Mouse (Mus musculus) adrenal gland, postnatal 36 days (tissue): Measurements from ENCODE around the gene Lpin1. TPM values are rescaled to one million over a fixed set of nuclear protein-coding genes. Genes with fewer than 3 reads are reported as not detected.

Source experiments
- DNase-seq, 2 experiments: peaks; one replicate each; pipeline ENCODE4 v3.0.0; 2021; ENCODE audit warnings: mixed read lengths in 1 of 2
- total RNA-seq, 2 experiments: library from RNA; stranded (reverse); gene quantifications; 2 replicates each; pipeline ENCODE4 v1.2.3; 2021

Lpin1 gene
- total RNA-seq, 2 experiments from 2014 or later = 71.8 to 110 TPM

- no peak for DNase-seq
These were observed 82.1 kb downstream of the Lpin1 start for GRCm38 (mm10) chr12:16528650-16529049.

- no peak for DNase-seq
These were observed 82.8 kb downstream of the Lpin1 start for GRCm38 (mm10) chr12:16527941-16528340.

DNA sequence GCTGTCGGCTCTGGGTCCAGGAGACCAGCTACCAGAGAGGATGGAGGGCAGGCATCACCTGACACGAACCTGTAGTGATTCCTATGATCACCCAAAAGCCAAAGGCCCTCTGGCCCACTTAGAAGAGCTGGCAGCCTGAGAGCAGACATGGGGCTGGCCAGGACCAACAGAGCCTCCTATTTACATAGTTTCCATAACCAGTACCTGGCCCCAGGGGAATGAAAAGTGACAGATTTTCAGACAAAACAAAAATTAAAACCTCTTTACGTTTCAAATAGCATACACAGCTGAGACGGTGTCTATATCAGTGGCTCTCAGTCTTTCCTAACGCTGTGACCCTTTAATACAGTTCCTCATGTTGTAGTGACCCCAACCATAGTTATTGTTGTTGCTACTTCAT, 83.9 kb downstream of the Lpin1 start:
- no peak for DNase-seq

GRCm38 (mm10) chr12:16526134-16526533, 84.6 kb downstream of the Lpin1 start:
- no peak for DNase-seq

DNA sequence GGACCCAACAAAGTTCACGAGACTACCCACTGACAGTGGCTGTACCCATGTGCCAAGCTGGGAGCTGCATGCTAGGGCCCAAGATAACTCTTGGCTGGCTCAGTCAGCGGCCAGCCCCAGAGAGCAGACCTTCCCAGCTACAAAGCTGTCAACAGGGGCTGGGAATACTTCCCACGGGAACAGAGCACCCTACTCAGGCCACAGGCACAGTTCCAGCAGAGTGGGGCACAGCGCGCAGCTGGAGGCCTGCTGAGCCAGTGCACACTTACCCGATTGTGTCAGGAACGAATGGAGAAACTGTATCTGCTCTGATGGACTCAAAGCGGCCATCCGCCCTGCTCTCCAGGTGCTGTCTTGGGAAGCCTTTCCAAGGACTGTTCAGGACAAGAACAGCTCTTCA, 95.6 kb downstream of the Lpin1 start:
- DNase-seq = no peak

DNA sequence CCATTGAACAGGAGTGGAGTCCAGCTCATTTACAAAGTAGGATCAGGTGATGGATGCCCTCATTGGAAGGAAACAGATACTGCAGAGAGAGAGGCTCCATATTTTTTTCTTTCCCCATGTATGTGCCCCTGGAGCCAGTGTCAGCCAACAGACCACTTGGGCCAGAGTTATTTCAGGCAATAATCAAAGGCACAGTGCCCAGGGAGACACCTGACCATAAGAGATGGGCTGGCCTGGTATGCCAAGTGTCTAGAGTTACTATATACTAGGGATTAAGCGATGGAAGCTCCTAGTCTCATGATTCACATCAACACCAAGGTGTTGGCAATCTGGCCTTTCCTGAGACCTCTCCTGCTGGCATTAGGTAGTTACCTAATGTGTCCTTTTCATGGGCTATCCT, 97.8 kb downstream of the Lpin1 start:
- no peak for DNase-seq

GRCm38 (mm10) chr12:16509122-16509752, 101.5 kb downstream of the Lpin1 start:
- DNase-seq = peak; percentile 60 to 75

GRCm38 (mm10) chr12:16506796-16507790, 103.7 kb downstream of the Lpin1 start:
- no peak for DNase-seq

DNA sequence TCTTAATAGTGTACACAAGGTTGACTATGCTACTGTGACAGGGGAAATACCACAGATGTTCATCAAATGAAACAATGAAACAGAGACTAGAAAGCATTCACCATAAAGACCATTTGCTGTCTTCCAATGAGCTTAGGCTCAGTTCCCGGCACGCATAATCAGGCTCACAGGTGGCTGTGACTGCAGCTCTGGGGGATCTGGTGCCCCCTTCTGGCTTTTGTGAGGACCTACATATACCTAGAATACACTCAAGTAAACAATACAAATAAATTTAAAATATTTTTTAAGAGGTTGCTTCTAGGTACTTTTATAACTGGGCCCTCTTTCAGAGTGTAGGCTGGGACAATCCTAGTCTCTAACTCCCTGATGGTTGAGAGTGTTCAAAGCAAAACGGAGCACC, 106.5 kb downstream of the Lpin1 start:
- DNase-seq = no peak

DNA sequence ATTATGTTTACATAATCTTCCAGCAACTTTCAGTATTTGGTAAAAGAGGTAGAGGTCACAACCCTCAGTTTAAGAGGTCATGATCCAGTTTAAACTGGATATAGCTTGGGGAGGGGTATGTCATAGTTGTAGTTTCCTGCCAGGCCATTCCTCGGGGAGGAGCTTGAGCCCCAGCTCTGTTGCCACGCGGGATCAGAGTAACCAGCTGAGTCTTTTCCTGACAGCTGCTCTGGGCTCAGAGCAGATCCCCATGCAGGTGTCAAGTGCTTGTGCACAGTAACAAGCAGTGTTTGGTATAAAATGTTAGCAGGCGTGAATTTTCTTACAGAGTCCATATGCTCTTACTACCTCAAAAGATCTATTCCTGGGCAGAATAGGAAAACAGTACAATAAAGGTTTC, 112.8 kb downstream of the Lpin1 start:
- DNase-seq = no peak

- DNase-seq = no peak
These were observed 118.1 kb downstream of the Lpin1 start for GRCm38 (mm10) chr12:16492713-16493112.

DNA sequence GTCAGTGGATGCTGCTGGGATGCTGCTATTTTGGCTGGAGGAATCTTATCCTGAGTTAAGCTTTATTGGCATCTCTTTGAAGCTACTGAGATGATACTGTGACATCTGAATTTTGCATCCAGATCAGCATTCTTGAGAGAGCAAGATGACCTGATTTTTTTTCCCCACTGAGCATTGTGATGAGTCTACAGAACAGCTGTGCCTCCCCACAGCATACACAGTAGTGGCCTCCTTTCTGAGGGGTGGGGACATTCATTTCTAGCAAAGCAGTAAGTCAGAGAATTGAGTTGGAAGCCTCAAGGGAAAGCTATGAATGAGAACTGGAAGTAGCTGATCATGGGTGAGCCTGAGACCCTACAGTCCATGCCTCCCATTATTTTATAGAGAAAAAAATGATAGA, 121.9 kb downstream of the Lpin1 start:
- DNase-seq = no peak

DNA sequence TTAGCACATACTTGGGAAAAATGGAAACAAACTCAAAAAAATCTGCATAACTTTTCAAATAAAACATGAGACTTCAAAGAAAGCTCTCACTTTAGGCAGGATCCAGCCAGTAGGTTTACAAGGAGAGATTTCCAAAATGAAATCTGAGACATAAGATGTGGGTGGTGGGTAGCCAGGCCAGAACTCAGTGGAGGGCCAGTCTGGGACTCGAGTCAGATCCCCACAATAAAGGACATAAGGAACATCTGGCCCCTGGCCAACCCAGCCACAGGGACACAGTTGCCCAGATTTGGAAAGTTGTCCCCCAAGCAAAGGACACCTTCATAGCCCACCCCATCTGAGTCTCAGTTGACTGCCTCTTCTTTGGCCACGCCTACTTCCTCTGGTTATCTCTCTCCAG, 123.3 kb downstream of the Lpin1 start:
- no peak for DNase-seq

Other genes with a start within 250 kb of the Lpin1 start
- gene Ntsr2, start 42.4 kb upstream of the Lpin1 start, total RNA-seq = 1 to 10 TPM in 1 of 2 experiments, under 1 TPM in 1; 0.89 to 1.7 TPM
- gene Greb1, start 189.9 kb upstream of the Lpin1 start, total RNA-seq = 10 to 100 TPM; 29.2 to 77.1 TPM
- 10 to 100 TPM; 33.8 to 39.0 TPM for gene E2f6, start 200.0 kb upstream of the Lpin1 start, total RNA-seq